ENCODE assay signal across 27 mouse cellular contexts in genomic region chr14:61866532-61867268, GRCm38 (mm10).
DNase-seq lines count a peak whose midpoint lies in the region; ATAC-seq lines count a peak whose summit lies in the region.
"Had no signal": no experiment of that assay in that cellular context is flagged by ENCODE, and none has a peak within 500 bp of the region (broad histone marks: within the 10 kb centered on the region; RNA-seq: fewer than 3 reads in every experiment).

No protein-coding gene starts in this region.

- H3K36me3 ChIP-seq in limb, embryonic 13.5 days = no peaks in the 10 kb centered on the region
- H3K36me3 ChIP-seq in limb, embryonic 10.5 days = no peaks in the 10 kb centered on the region
- H3K36me3 ChIP-seq: forebrain, embryonic 15.5 days; hindbrain, embryonic 13.5 days; limb, embryonic 12.5 days; liver, embryonic 13.5 days; lung, embryonic 15.5 days had no signal

- 60% methylated on average over 3 of the region's 3 CpGs for WGBS in limb, embryonic 13.5 days
- WGBS in limb, embryonic 10.5 days = 75% methylated on average over 3 of the region's 3 CpGs

- no peaks in the 10 kb centered on the region for H3K27me3 ChIP-seq in limb, embryonic 13.5 days
- no peaks in the 10 kb centered on the region for H3K27me3 ChIP-seq in limb, embryonic 10.5 days (ENCODE audit: low read depth, poor library complexity, severe bottlenecking)
- H3K27me3 ChIP-seq: CH12.LX; forebrain, embryonic 15.5 days; hindbrain, embryonic 13.5 days; limb, embryonic 12.5 days; liver, embryonic 13.5 days; lung, embryonic 15.5 days had no signal

- no peak for DNase-seq in limb, embryonic 10.5 days (ENCODE audit: low spot score)
- DNase-seq in 3T3-L1 (ENCODE audit: low read depth, low spot score) (peak; percentile 31), ZHBTc4 (ENCODE audit: low read depth, low spot score) (peak; percentile 12)
- DNase-seq in spleen, postnatal 10 days (ENCODE audit: low spot score in 2 of 2) = no peak
- DNase-seq in gastrocnemius, adult 8-10 months (ENCODE audit: low spot score in 2 of 2) = no peak
- no peak for DNase-seq in right cerebral cortex, postnatal 10 days (ENCODE audit: low spot score in 2 of 2)
- DNase-seq: adrenal gland, postnatal 10 days; B cell, adult 2 months; cerebellum, adult 2 months; cerebellum, postnatal 36 days; gastrocnemius, postnatal 14 days; heart, adult 2 months; heart, postnatal 36 days; kidney, adult 2 months; kidney, postnatal 10 days; liver, embryonic 13.5 days; right cerebral cortex, postnatal 14 days; thymus, postnatal 36 days had no signal

- H3K27ac ChIP-seq in limb, embryonic 13.5 days = 0 out of 2 replicates have a peak overlapping the region, but pooled peaks have one; percentile 48
- no peak overlapping the region for H3K27ac ChIP-seq in limb, embryonic 10.5 days
- H3K27ac ChIP-seq: forebrain, embryonic 15.5 days; heart, adult 2 months; hindbrain, embryonic 13.5 days; liver, embryonic 13.5 days; lung, embryonic 15.5 days had no signal

- H3K9ac ChIP-seq in limb, embryonic 13.5 days = no peak overlapping the region
- H3K9ac ChIP-seq: forebrain, embryonic 15.5 days; hindbrain, embryonic 13.5 days; limb, embryonic 12.5 days; liver, embryonic 13.5 days; lung, embryonic 15.5 days had no signal

- peaks cover 13% of the 10 kb centered on the region for H3K4me1 ChIP-seq in limb, embryonic 13.5 days
- H3K4me1 ChIP-seq in limb, embryonic 10.5 days = peaks cover 7% of the 10 kb centered on the region; the same call in 1 of the 2 replicates
- H3K4me1 ChIP-seq: forebrain, embryonic 15.5 days; hindbrain, embryonic 13.5 days; limb, embryonic 12.5 days; liver, embryonic 13.5 days had no signal

- no peaks in the 10 kb centered on the region for H3K9me3 ChIP-seq in limb, embryonic 13.5 days
- H3K9me3 ChIP-seq in limb, embryonic 10.5 days (replicated peaks) = no peaks in the 10 kb centered on the region
- H3K9me3 ChIP-seq: forebrain, embryonic 15.5 days; hindbrain, embryonic 13.5 days; limb, embryonic 12.5 days; liver, embryonic 13.5 days; lung, embryonic 15.5 days had no signal

- no peak overlapping the region for H3K4me3 ChIP-seq in limb, embryonic 13.5 days
- H3K4me3 ChIP-seq in limb, embryonic 10.5 days = no peak overlapping the region
- H3K4me3 ChIP-seq: forebrain, embryonic 15.5 days; heart, adult 2 months; hindbrain, embryonic 13.5 days; limb, embryonic 12.5 days; liver, embryonic 13.5 days; lung, embryonic 15.5 days had no signal

- no peak overlapping the region for H3K4me2 ChIP-seq in limb, embryonic 13.5 days (replicated peaks)
- H3K4me2 ChIP-seq: forebrain, embryonic 15.5 days; hindbrain, embryonic 13.5 days; limb, embryonic 12.5 days; liver, embryonic 13.5 days; lung, embryonic 15.5 days had no signal

- ATAC-seq in limb, embryonic 13.5 days (ENCODE audit: low FRiP score, low read depth) = no peak
- peak; percentile 73 for ATAC-seq in monocyte, adult 5-6 weeks (replicated peaks; ENCODE audit: insufficient number of reproducible peaks, low FRiP score, low TSS enrichment, poor library complexity, severe bottlenecking)
- ATAC-seq: forebrain, embryonic 15.5 days; inflammation-experienced regulatory T-cells, adult 6 months; midbrain, embryonic 16.5 days had no signal

Comparison
In these comparisons a context has a peak if more than half of its experiments do, and no peak if none do; other contexts are left out.
1. DNase-seq: peak in 3T3-L1 (single experiment) and ZHBTc4 (single experiment); none in limb, embryonic 10.5 days (single experiment), spleen, postnatal 10 days (0 of 2), gastrocnemius, adult 8-10 months (0 of 2) and right cerebral cortex, postnatal 10 days (0 of 2).